9 mouse cellular contexts compared by ENCODE assay signal in the genomic region with DNA sequence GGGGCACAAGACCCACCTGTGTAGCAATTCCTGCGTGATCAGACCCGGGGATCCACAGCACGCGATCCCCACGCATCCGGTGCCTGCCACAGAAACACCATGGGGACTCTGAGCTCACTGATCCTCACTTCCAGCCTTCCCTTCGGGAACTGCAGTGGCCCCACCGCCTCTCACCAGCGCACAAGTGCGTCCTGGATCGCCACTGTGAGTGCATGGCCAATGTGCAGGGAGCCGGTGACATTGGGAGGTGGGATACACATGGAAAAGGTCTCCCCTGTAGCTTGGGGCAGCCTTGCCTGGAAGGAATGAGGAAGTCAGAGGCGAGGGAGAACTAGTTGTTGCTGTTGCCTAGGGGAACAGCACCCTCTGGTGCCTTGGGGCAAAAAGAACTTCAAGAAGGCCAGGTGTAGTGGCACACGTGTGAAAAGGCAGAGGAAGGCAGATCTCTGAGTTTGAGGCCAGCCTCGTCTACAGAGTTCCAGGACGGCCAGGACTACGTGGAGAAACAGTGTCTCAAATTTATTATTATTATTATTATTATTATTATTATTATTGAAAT. TPM values are rescaled to one million over a fixed set of nuclear protein-coding genes. Genes with fewer than 3 reads are reported as not detected.
DNase-seq lines count a peak whose midpoint lies in the region; ATAC-seq and TF ChIP-seq lines count a peak whose summit lies in the region.
"Had no signal": no experiment of that assay in that cellular context is flagged by ENCODE, and none has a peak within 500 bp of the region (broad histone marks: within the 10 kb centered on the region; RNA-seq: fewer than 3 reads in every experiment).

No protein-coding gene starts in this region.

- H3K36me3 ChIP-seq in heart, embryonic 11.5 days (ENCODE audit: control insufficient read depth, insufficient read depth, low read length) = peaks cover 9% of the 10 kb centered on the region; the same call in 1 of the 2 replicates
- H3K36me3 ChIP-seq in G1E (replicated peaks) = peaks cover 80% of the 10 kb centered on the region
- peaks cover 67% of the 10 kb centered on the region for H3K36me3 ChIP-seq in embryonic facial prominence, embryonic 10.5 days (replicated peaks)

- no peaks in the 10 kb centered on the region for H3K9me3 ChIP-seq in heart, embryonic 11.5 days (replicated peaks; ENCODE audit: control insufficient read depth, low read length)
- no peaks in the 10 kb centered on the region for H3K9me3 ChIP-seq in G1E (replicated peaks)
- H3K9me3 ChIP-seq in embryonic facial prominence, embryonic 10.5 days = no peaks in the 10 kb centered on the region

- no peak for ATAC-seq in heart, embryonic 11.5 days (replicated peaks; ENCODE audit: insufficient number of reproducible peaks, low FRiP score, low TSS enrichment)
- peak; percentile 51; the same call in 1 of the 2 replicates for ATAC-seq in G1E (ENCODE audit: extremely low read depth, insufficient number of reproducible peaks, low FRiP score, poor library complexity, severe bottlenecking)

- no peaks in the 10 kb centered on the region for H3K27me3 ChIP-seq in heart, embryonic 11.5 days (ENCODE audit: control insufficient read depth, insufficient read depth, low read length)
- H3K27me3 ChIP-seq in G1E (ENCODE audit: insufficient read depth, low read length) = no peaks in the 10 kb centered on the region
- H3K27me3 ChIP-seq in embryonic facial prominence, embryonic 10.5 days (replicated peaks; ENCODE audit: low read depth, poor library complexity, severe bottlenecking) = no peaks in the 10 kb centered on the region

- intact Hi-C loops in heart, postnatal 10 days (cut with DNase I) = no loop called here

- WGBS in heart, embryonic 11.5 days (ENCODE audit: insufficient replicate concordance) = 76% methylated on average over 17 of the region's 17 CpGs
- 81% methylated on average over 17 of the region's 17 CpGs for WGBS in embryonic facial prominence, embryonic 10.5 days

- H3K4me1 ChIP-seq in heart, embryonic 11.5 days (ENCODE audit: control insufficient read depth, insufficient read depth, low read length) = peaks cover 11% of the 10 kb centered on the region
- peaks cover 25% of the 10 kb centered on the region for H3K4me1 ChIP-seq in G1E (ENCODE audit: insufficient read depth, low read depth, low read length)
- peaks cover 22% of the 10 kb centered on the region for H3K4me1 ChIP-seq in embryonic facial prominence, embryonic 10.5 days

- no peak overlapping the region for H3K27ac ChIP-seq in heart, embryonic 11.5 days (ENCODE audit: low read depth, low read length)
- H3K27ac ChIP-seq in embryonic facial prominence, embryonic 10.5 days (replicated peaks) = no peak overlapping the region

- TF ChIP-seq CTCF in G1E (IDR thresholded peaks at IDR 0.05; ENCODE audit: low read depth, low read length) = peak; percentile 29; the same call in 1 of the 2 replicates

- peak; percentile 16 to 43 for DNase-seq in heart, postnatal 10 days
- peak; percentile 87 for DNase-seq in G1E (ENCODE audit: low spot score)
- DNase-seq in embryonic facial prominence, embryonic 10.5 days (ENCODE audit: low spot score) = no peak
- DNase-seq in kidney, postnatal 14 days = peak; percentile 62
- peak; percentile 72 to 74 for DNase-seq in lung, postnatal 4 days
- DNase-seq in layer of hippocampus, postnatal 36 days = no peak
- DNase-seq in cerebellum, postnatal 4 days (ENCODE audit: low spot score in 2 of 2) = no peak

- H3K4me2 ChIP-seq in heart, embryonic 11.5 days = no peak overlapping the region

- no peak overlapping the region for H3K4me3 ChIP-seq in heart, embryonic 11.5 days (ENCODE audit: low read depth, low read length)
- H3K4me3 ChIP-seq in G1E (ENCODE audit: low read depth, low read length) = peak overlapping the region; percentile 57; the same call in 1 of the 2 replicates
- H3K4me3 ChIP-seq in embryonic facial prominence, embryonic 10.5 days = 0 out of 2 replicates have a peak overlapping the region, but pooled peaks have one; percentile 4

- H3K9ac ChIP-seq in heart, embryonic 11.5 days (ENCODE audit: low read depth, low read length) = no peak overlapping the region

RNA-seq across cellular contexts. Expression of a gene that starts 1.4 kb away (rescaled TPM):
- total RNA-seq in heart, postnatal 10 days (2021) = 10 to 100 TPM; 25.2 to 34.0 TPM
- 9.1 and 12.7 TPM in 2 replicates for polyA plus RNA-seq in heart, embryonic 11.5 days (2014; fragmentation: Nextera tagmentation; extraction: Ambion mirVana)
- total RNA-seq in G1E (2014; fragmentation: Nextera tagmentation) = 23.8 and 24.6 TPM in 2 replicates
- 10.8 and 11.0 TPM in 2 replicates for total RNA-seq in G1E (2017)
- 93.9 and 135 TPM in 2 replicates for polyA plus RNA-seq in G1E (2012)
- polyA plus RNA-seq in embryonic facial prominence, embryonic 10.5 days (2016; fragmentation: Nextera tagmentation; extraction: Ambion mirVana) = 19.9 and 22.0 TPM in 2 replicates
- total RNA-seq in layer of hippocampus, postnatal 36 days (2021) = 10 to 100 TPM; 41.8 to 43.4 TPM

RNA-seq across cellular contexts. Expression of a gene that starts 7.5 kb away (rescaled TPM):
- 10 to 100 TPM; 15.5 to 18.7 TPM for total RNA-seq in heart, postnatal 10 days (2021)
- 30.1 and 31.1 TPM in 2 replicates for polyA plus RNA-seq in heart, embryonic 11.5 days (2014; fragmentation: Nextera tagmentation; extraction: Ambion mirVana)
- total RNA-seq in G1E (2014; fragmentation: Nextera tagmentation) (33.4 and 45.3 TPM in 2 replicates), G1E (2017) (22.7 and 29.5 TPM in 2 replicates)
- 26.4 and 27.1 TPM in 2 replicates for polyA plus RNA-seq in G1E (2012)
- 57.6 and 61.4 TPM in 2 replicates for polyA plus RNA-seq in embryonic facial prominence, embryonic 10.5 days (2016; fragmentation: Nextera tagmentation; extraction: Ambion mirVana)
- total RNA-seq in layer of hippocampus, postnatal 36 days (2021) = 10 to 100 TPM; 31.1 to 32.1 TPM

RNA-seq across cellular contexts. Expression of a gene that starts 22.5 kb away (rescaled TPM):
- not detected for total RNA-seq in heart, postnatal 10 days (2021)
- 0.29 and 0.62 TPM in 2 replicates for polyA plus RNA-seq in heart, embryonic 11.5 days (2014; fragmentation: Nextera tagmentation; extraction: Ambion mirVana)
- not detected in 2 replicates for total RNA-seq in G1E (2014; fragmentation: Nextera tagmentation)
- 0.06 and 0.16 TPM in 2 replicates for total RNA-seq in G1E (2017)
- polyA plus RNA-seq in G1E (2012) = not detected in 2 replicates
- polyA plus RNA-seq in embryonic facial prominence, embryonic 10.5 days (2016; fragmentation: Nextera tagmentation; extraction: Ambion mirVana) = 0.20 and 0.24 TPM in 2 replicates
- not detected for total RNA-seq in layer of hippocampus, postnatal 36 days (2021)
- total RNA-seq: heart, postnatal 14 days had no signal

RNA-seq across cellular contexts. Expression of a gene that starts 38.4 kb away (rescaled TPM):
- total RNA-seq in heart, postnatal 10 days (2021) = 10 to 100 TPM; 56.8 to 66.6 TPM
- polyA plus RNA-seq in heart, embryonic 11.5 days (2014; fragmentation: Nextera tagmentation; extraction: Ambion mirVana) = 60.6 and 89.2 TPM in 2 replicates
- not detected in 2 replicates for total RNA-seq in G1E (2014; fragmentation: Nextera tagmentation)
- 0.06 TPM in 1 of 2 replicates, not detected in the other for total RNA-seq in G1E (2017)
- 0.04 and 0.06 TPM in 2 replicates for polyA plus RNA-seq in G1E (2012)
- polyA plus RNA-seq in embryonic facial prominence, embryonic 10.5 days (2016; fragmentation: Nextera tagmentation; extraction: Ambion mirVana) = 49.1 and 65.3 TPM in 2 replicates
- total RNA-seq in layer of hippocampus, postnatal 36 days (2021) = 10 to 100 TPM; 62.7 to 63.9 TPM

RNA-seq across cellular contexts. Expression of a gene that starts 39.6 kb away (rescaled TPM):
- not detected for total RNA-seq in heart, postnatal 10 days (2021)
- not detected in 2 replicates for polyA plus RNA-seq in heart, embryonic 11.5 days (2014; fragmentation: Nextera tagmentation; extraction: Ambion mirVana)
- not detected in 2 replicates for total RNA-seq in G1E (2014; fragmentation: Nextera tagmentation)
- 0.11 TPM in 1 of 2 replicates, not detected in the other for total RNA-seq in G1E (2017)
- not detected in 2 replicates for polyA plus RNA-seq in G1E (2012)
- polyA plus RNA-seq in embryonic facial prominence, embryonic 10.5 days (2016; fragmentation: Nextera tagmentation; extraction: Ambion mirVana) = not detected in 2 replicates
- not detected for total RNA-seq in layer of hippocampus, postnatal 36 days (2021)
- total RNA-seq: heart, postnatal 14 days had no signal

Comparison
In these comparisons a context has a peak if more than half of its experiments do, and no peak if none do; other contexts are left out.
1. DNase-seq: peak in heart, postnatal 10 days (2 of 2), G1E (single experiment), kidney, postnatal 14 days (single experiment) and lung, postnatal 4 days (2 of 2); none in embryonic facial prominence, embryonic 10.5 days (single experiment), layer of hippocampus, postnatal 36 days (0 of 2) and cerebellum, postnatal 4 days (0 of 2).